Mouse (Mus musculus): ENCODE results near the gene Elovl2.
A peak's percentile ranks its signal among the peaks of the same experiment; 100 is the strongest.
"Not testable (repeated sequence)": the region's sequence is repeated elsewhere in the genome, so short reads cannot be mapped to it uniquely, and the experiment has no call there.

The Elovl2 gene

GRCm38 (mm10) chr13:41220304-41220834 lies at the start of gene Elovl2:
TSS of gene Elovl2 (minus strand) at chr13:41220405.
- peak; percentile 84 for DNase-seq (ENCODE audit: low read depth, low spot score)

GRCm38 (mm10) chr13:41267827-41268408 lies 47.7 kb upstream of the Elovl2 start:
- peak; percentile 34 for DNase-seq (ENCODE audit: low read depth, low spot score)

- DNase-seq (ENCODE audit: low read depth, low spot score): no peak
Measured at GRCm38 (mm10) chr13:41263304-41264006, 43.2 kb upstream of the Elovl2 start.

- not testable (repeated sequence) for DNase-seq (ENCODE audit: low read depth, low spot score)
Measured at GRCm38 (mm10) chr13:41261617-41262016, 41.4 kb upstream of the Elovl2 start.

- DNase-seq (ENCODE audit: low read depth, low spot score): no peak
Measured at GRCm38 (mm10) chr13:41257851-41258250, 37.6 kb upstream of the Elovl2 start.

- DNase-seq (ENCODE audit: low read depth, low spot score): no peak
Measured at GRCm38 (mm10) chr13:41256962-41257361, 36.8 kb upstream of the Elovl2 start.

- DNase-seq (ENCODE audit: low read depth, low spot score): no peak
Measured at GRCm38 (mm10) chr13:41256126-41256525, 35.9 kb upstream of the Elovl2 start.

GRCm38 (mm10) chr13:41252736-41253135 lies 32.5 kb upstream of the Elovl2 start:
- no peak for DNase-seq (ENCODE audit: low read depth, low spot score)

- DNase-seq (ENCODE audit: low read depth, low spot score): no peak
Measured at GRCm38 (mm10) chr13:41252141-41252540, 31.9 kb upstream of the Elovl2 start.

GRCm38 (mm10) chr13:41251667-41252066 lies 31.5 kb upstream of the Elovl2 start:
- DNase-seq (ENCODE audit: low read depth, low spot score): peak; percentile 23

- DNase-seq (ENCODE audit: low read depth, low spot score): not testable (repeated sequence)
Measured at GRCm38 (mm10) chr13:41251232-41251631, 31.0 kb upstream of the Elovl2 start.

GRCm38 (mm10) chr13:41250318-41250981 lies 30.2 kb upstream of the Elovl2 start:
- peak; percentile 58 for DNase-seq (ENCODE audit: low read depth, low spot score)

- peak; percentile 98 for DNase-seq (ENCODE audit: low read depth, low spot score)
Measured at GRCm38 (mm10) chr13:41249538-41250317, 29.5 kb upstream of the Elovl2 start, which contains the start of gene Smim13. TSS of gene Smim13 (plus strand) at chr13:41249844.

- no peak for DNase-seq (ENCODE audit: low read depth, low spot score)
Measured at GRCm38 (mm10) chr13:41248751-41249520, 28.7 kb upstream of the Elovl2 start.

- DNase-seq (ENCODE audit: low read depth, low spot score): no peak
Measured at GRCm38 (mm10) chr13:41244306-41244830, 24.2 kb upstream of the Elovl2 start.

- no peak for DNase-seq (ENCODE audit: low read depth, low spot score)
Measured at GRCm38 (mm10) chr13:41241557-41241956, 21.4 kb upstream of the Elovl2 start.

- DNase-seq (ENCODE audit: low read depth, low spot score): peak; percentile 70
Measured at GRCm38 (mm10) chr13:41238805-41239130, 18.6 kb upstream of the Elovl2 start.

- no peak for DNase-seq (ENCODE audit: low read depth, low spot score)
Measured at GRCm38 (mm10) chr13:41238035-41238804, 18.0 kb upstream of the Elovl2 start.

GRCm38 (mm10) chr13:41235845-41236741 lies 15.9 kb upstream of the Elovl2 start:
- no peak for DNase-seq (ENCODE audit: low read depth, low spot score)

Data from R1 (cell line).